Mouse (Mus musculus) kidney, postnatal 14 days (tissue): ENCODE measurements at regions not wholly inside any gene's neighbourhood (a gene's known extent, or its start where the extent isn't known, plus 50 kb on each side); places are given as distances from the start of the nearest gene placed in this dataset.

Experiments
- DNase-seq: peaks from one replicate; pipeline ENCODE4 v3.0.0; 2022; ENCODE audit warnings: mixed read lengths

DNA sequence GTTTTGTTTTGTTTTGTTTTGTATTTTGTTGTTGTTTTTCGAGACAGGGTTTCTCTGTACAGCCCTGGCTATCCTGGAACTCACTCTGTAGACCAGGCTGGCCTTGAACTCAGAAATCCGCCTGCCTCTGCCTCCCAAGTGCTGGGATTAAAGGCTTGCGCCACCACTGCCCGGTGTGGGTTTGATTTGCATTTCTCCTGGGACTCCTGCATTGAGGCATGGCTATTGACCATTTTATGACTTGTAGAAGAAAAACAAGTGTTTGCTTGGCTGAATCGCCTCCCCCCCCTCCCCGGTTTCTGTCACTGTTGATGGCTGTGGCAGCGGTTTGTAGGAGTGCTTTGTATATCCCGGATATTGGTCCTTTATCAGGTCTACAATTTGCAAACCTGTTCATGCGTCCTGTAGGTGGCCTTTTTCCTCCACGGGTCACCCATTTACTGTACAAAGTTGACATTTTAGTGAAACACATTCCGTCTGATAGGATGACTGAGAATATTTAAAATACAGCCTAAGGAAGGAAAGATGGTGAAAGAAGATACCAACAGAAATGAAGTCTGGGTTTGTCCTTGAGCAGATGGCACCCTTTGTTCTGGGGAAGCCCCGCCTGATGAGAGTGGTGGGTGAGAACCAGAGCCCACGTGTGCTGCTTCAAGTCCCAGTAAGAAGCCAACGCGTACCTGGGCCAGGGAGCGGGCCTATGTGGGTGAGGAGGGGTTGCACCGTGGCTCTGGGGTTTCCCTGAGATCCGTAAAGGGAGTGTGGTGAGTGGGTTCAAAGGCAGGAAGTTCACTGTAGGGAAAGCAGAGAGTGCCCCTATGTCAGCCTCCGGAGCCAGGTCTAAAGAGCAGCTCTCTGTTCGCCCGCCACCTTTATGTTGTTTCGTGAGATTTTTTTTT, 52.6 kb upstream of the Smndc1 start:
- no peak for DNase-seq

DNA sequence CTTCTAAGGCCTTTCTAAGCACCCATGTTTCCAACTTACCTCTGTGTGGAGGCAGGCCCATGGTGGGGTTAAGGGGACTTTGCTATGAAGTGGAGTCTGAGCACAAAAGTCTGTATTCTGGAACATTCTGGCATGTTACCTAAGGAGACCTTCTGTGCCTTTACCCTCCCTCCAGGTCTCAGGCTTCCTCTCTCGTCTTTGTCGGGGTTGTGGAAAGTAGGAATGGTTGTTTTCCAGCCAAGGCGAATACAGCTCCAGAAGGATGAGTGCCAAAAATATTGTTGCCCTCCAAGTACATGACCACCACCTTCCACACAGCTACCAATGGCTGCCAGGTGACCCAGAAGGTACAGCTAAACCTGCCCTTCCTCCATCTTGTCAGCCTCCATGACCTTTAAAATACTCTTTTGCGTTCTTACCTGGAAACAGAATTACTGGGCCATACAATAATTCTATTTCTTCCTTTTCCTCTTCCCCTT, 51.8 kb upstream of the Smndc1 start:
- DNase-seq: no peak

DNA sequence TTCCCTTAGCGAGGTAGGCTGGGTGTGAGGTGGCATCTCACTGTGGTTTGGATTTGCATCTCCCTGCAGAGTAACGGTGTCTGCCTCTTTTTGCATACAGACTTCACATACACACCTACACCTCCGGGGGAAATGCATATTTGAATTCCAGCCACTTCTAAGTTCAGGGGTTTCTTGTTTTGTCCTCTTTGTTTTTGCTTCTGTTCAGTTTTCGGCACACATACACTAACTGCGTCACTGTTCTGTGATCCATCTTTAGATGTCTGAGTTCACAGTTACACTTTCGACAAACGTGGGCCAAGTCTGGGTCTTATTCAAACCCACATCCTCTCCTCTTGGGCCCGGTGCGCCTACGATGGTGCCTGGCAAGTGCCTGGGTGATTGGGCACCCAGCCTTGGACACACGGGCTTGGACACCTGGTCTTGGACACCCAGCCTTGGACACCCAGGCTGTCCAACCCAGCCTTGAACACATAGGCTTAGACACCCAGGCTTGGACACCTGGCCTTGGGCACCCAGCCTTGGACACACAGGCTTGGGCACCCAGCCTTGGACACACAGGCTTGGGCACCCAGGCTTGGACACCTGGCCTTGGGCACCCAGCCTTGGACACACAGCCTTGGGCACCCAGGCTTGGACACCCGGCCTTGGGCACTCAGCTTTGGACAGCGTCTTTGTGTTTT, 51.2 kb upstream of the Smndc1 start:
- no peak for DNase-seq

DNA sequence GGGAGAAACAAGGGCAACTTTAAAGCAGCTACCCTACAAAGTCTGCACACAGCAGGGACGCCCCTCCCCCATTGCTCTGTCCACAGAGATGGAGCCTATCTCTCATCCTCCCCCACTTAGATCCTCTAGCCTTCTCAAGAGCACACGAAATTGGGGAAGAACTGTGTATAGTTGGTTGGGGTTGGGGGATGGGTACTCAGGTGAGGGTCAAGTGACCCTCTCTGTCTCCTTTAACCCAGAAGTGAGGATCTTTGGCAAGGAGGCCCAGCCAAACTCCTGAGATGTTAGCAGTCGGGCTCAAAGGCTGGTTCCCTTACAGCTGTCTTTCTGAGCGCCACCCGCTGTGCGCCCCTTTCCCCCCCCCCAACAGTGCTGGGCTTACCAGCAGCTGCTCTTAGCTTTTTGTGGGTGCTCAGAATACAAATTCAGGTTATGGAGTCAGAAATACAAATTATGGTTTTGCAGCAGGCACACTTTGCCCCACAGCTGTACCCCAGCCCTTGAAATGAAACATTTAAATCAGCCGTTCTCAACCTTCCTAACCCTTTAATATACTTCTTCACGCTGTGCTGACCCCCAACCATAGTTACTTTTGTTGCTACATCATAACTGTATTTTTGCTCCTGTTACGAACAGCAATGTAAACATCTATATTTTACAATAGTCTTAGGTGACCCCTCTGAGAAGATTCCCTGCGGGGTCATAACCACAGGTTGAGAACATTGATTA, 50.1 kb upstream of the Smndc1 start:
- DNase-seq: no peak
